Mouse (Mus musculus): ENCODE results near the gene Foxf1. TPM values are rescaled to one million over a fixed set of nuclear protein-coding genes. Genes with fewer than 3 reads are reported as not detected.

The Foxf1 gene
- total RNA-seq (2021), result under 1 TPM; 0.67 to 0.98 TPM
- long read RNA-seq, experiment 1, partial matches to known transcripts, result 0 of 3 reads
- long read RNA-seq, experiment 1, other reads (novel, unspliced or antisense), result 0 of 3 reads
- long read RNA-seq, experiment 2, partial matches to known transcripts, result 0 of 3 reads
- long read RNA-seq, experiment 2, other reads (novel, unspliced or antisense), result 0 of 3 reads

DNA sequence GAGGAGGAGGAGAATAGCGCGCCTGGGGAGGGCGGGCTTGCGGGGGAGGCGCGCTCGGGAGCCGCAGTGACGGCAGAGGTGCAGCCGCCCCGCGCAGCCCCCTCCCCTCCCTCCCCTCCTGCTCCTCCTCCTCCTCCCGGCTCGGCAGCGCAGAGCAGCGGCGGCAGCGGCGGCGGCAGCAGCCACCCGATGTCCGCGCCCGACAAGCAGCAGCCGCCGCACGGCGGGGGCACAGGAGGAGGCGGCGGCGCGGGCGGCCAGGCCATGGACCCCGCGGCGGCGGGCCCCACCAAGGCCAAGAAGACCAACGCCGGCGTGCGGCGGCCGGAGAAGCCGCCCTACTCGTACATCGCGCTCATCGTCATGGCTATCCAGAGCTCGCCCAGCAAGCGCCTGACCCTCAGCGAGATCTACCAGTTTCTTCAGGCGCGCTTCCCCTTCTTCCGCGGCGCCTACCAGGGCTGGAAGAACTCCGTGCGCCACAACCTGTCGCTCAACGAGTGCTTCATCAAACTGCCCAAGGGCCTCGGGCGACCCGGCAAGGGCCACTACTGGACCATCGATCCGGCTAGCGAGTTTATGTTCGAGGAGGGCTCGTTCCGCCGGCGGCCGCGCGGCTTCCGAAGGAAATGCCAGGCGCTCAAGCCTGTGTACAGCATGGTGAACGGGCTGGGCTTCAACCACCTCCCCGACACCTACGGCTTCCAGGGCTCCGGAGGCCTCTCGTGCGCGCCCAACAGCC is at the start of gene Foxf1:
Gene Foxf1 (plus strand): TSS at position 177 of the 742 bp plus-strand sequence.
- no peak for DNase-seq (ENCODE audit: low spot score in 2 of 2)

DNA sequence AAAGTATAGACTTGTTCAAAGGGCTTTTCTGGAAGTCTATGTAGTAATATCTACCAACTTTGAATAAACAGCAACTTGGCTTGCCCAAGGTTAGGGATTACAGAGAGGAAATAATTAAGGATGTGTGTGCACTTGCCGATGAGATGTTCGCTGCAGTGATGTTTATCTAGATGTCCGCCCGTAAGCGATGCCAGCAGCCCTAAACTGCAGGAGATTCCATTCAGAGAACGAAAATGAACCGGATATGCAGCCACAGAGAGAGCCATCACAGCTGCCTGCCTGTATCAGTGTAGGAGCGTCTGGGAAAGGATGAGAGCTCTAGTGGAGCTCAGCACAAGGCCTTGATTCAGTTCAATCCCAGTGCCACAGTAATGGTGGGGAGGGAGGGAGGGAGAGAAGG is 48.6 kb upstream of the Foxf1 start:
- no peak for DNase-seq (ENCODE audit: low spot score in 2 of 2)

DNA sequence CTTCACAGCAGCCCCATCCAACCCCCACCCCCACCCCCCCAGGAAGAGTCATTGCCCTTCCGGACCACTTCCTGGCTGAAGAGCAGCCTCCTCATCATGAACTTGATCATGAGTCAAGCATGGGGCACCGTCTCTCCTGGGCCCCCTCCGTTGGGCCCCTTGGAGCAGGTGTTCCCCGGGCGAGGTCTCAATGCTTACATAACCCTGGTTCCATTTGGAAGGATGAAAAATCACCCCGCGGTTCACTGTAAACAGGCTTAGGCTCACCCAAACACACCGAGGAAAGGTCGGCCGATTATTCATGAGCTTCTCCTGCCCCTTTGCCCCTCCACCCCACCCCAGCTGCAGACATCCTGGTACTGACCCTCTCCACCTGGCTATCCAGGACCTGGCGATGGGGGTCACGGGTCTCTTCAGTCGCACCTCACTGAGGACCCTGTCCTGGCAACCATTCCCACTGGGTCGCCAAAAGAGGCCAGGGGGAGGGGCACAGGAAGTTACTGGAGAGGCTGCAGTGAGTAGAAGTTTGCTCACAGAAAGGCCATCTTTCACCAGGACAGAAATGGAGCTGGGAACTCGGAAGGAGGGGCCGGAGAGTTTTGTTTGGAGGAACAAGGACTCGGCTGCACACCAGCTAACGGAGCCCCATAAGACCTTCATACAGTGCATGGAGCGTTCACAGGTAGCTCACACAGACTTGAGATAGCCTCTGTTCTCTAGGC is 40.3 kb upstream of the Foxf1 start:
- no peak for DNase-seq (ENCODE audit: low spot score in 2 of 2)

DNA sequence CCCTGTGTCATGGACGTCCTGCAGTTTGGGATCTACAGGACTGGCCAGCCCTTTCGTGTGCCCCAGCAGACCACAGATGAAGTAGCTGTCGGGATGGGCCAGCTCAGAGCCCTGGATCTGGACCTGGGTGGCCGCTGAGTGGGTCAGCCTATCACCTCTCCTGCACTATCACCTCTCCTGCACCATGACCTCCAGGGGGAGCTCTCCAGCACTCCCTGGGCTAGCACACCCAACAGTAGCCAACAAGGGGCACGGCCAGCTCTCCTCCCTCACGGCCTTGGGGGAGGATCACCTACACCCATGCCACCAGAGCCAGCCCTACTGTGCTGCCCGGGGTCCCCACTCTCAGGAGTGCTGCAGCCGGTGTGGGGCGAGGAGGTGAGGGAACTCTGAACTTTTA is 36.7 kb upstream of the Foxf1 start:
- no peak for DNase-seq (ENCODE audit: low spot score in 2 of 2)

DNA sequence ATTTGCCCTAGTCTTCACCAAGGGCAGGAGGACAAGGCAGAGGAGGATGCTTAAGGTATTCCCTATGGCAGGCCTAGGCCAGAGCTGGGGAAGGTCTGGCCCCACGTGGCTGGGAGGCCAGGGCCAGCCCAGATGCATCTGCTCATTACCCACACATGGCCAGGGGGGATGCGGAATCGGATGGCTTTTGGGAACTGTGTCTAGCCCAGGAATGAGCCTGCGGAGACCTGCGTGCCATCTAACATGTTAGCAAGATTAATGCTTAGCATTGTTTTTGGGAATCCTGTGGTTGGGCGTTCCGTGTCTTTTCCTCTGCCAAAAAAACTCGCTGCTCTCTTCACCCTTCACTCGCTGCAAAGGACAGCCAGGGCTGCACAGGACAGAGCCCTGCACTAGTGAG is 26.1 kb upstream of the Foxf1 start:
- no peak for DNase-seq (ENCODE audit: low spot score in 2 of 2)

DNA sequence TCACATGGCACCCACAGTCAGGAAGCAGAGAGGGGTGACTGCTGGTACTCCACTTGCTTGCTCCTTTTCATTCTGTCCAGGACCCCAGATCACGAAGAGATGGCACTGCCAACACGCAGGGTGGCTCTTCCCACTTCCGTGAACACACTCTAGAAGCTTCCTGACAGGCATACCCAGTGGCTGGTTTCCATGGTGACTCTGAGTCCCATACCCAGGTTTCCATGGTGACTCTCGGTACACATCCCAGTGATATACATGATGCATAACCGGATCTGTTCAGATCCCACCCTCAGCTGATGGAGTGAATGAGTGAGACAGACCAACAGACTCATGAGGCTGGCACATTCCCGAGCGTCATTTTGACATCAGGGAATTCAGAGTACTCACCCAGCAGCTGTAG is 25.1 kb upstream of the Foxf1 start:
- peak in 1 of 2 experiments; percentile 8 for DNase-seq (ENCODE audit: low spot score in 2 of 2)

DNA sequence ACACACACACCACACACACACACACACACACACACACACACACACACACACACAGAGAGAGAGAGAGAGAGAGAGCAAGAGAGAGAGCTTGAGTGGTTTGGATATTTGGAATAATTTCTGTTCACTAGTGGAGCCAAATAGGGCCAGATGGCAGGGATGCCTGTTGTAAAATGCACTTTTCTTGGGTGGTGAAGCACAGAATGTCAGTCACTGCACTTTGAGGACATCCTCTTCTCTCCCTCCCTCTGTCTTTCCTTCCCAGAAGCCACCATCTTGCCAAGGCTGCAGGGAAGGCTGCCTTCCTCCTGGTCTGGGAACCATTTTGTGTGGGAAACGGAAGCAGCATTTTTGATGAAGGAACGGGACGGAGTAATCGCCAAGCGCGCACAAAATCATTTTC is 21.7 kb upstream of the Foxf1 start:
- no peak for DNase-seq (ENCODE audit: low spot score in 2 of 2)

DNA sequence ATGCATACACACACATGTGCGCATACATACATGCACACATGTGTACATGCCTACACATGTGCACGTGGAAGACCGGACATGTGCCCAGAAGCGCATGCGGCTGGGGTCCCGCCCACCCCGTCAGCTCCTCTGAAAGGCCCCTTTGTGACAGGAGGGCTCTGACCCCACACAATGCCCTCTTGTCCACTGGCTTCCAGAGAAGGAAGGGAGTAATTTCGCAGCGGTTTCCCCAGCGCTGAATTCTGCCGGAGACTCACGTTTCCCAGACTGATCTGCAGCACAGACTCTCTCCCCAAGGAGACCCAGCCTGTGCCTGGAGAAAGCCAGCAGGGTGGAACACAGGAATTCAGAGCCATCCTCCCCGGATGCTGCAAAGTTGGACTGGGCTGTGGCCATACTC is 20.5 kb upstream of the Foxf1 start:
- DNase-seq (ENCODE audit: low spot score in 2 of 2), result no peak

DNA sequence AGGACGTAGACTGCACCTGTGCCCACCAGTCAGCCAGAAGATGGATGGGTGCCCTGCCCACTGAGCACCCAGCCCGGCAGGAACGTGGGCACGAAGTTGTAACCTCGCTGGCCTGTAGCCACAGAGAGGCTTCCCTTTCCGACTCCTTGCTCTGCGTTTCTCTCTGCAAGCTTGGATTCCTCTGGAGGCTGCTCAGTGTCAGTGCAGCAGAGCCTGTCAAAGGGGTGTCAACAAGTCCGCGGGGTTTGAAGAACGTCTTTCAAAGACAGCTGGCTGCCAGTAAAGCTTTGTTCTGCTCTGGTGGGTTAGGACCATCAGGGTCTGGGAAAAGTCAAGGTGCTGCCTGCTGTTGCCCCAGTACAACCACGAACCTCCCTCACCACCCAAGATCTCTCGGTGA is 12.7 kb upstream of the Foxf1 start:
- DNase-seq (ENCODE audit: low spot score in 2 of 2), result no peak

DNA sequence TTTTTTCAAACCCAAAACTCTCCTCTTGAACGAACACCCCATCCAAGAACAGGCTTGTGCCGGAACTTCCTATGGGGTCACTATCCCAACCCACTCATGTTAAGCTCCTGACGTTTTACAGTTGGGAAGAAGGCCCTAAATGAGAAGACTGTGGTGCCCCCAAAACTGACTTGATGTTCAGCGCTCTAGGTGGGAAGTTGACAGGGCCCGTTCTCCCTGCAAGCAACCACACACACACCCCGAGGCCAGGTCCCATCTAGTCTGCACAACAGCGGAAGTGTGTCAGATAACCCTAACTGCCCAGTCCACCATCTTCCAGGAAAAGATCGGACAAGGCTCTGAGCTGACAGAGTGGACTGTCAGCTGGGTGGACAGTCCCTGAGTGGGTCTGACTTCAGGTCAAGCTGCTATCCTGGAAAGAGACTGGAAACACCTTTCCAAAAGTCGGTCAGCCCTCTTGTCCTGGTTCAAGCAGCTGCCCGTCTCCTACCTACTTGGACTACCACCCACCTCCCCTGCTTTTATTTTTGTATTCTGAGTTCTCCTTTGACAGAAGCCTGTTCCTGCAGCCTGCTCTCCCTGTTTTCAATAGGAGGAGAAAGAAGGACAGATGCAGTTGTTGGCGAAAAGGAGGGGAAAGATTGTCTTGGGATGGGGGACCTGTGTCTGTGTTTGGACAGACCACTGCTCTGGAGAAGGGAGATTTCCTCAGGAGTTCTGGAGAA is 11.6 kb upstream of the Foxf1 start:
- no peak for DNase-seq (ENCODE audit: low spot score in 2 of 2)

DNA sequence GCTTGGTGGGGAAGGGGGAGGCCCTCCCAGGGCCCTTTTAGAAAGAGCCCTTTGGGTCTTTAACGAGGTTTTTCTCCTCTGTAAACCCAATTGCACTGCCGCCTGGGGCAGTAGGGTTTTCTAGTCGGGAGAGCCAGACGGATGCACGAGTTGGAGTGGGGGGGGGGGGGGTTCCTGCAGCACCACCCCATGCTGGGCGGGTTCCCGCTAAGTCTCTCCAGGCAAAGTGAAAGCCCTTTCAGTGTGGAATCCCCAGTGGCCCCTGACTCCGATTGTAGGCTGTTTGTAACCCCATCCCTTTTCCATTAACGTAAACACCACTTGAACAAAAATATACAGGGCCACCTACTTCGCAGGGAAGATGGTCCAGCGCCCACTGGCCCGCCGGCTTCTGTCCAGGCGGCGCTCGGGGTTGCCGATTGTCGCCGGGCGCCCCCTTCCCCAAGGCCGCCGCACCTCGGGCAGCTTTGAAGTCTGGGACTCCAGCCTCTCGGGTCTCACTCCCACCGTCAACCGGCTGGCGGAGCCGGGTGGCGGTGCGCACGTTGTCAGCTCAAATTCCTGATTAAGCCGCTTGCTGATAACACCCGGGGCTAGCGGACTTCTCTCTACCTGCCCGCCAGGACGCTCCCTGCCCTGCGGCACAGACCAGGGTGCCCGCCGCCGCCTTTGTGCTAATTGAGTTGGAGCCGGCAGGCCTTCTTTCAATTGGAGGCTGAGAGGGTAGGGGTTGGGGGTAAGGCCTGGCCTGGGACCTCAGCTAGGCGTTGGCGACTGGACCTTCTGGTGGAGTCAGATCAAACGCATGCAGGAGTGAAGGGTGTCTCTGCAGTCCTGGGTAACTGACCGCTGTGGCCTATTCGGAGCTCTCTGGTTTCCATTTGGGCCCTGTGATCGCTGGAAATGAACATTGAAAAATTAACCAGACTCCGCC is 10.7 kb upstream of the Foxf1 start:
- no peak for DNase-seq (ENCODE audit: low spot score in 2 of 2)

DNA sequence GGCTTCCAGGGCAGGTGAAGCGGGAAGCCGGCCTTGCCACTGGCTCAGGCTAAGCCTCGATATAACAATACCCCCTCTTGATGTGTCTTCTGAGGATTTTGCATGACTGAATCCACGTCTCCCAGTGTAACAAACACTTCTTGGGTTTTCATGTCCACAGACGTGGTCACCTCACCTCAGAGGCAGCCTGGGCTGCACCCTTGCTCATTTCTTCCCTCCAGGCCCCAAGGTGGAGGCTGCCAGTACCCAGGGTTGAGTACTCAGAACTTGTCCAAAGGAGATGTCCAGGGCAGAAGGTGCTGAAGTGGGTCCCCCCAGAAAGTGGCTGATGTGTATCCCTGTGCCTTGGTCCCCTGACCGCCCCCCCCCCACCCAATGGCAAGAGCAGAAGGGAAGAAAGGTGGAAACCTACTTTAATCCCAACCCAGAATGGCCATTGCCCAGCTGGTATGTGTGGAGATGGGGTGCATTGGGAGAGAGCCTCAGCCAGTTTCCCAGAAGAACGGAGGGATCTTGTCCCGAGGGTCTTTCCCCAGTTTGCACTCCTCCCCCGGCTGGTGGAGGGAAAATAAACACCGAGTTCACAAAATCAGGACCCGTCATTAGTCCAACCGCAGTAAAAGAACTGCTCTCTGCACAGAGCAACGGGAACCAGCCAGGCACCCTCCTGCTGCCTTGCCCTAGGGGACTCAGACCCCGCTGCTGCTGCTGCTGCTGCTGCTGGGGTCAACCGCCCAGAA is 9.9 kb upstream of the Foxf1 start:
- no peak for DNase-seq (ENCODE audit: low spot score in 2 of 2)

DNA sequence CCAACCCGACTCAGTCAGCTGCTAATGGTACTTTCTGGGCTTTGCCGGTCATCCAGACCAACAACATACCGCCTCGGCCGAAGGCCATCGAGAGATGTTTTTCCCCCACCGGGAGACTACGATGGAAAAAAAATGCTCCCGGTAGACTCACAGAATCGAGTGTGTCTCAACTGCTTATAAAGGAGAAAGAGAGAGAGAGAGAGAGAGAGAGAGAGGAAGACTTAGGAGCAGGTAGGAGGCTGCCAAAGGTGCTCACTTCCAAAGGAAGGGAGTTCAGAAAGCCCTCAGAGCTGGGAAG is 9.4 kb upstream of the Foxf1 start:
- DNase-seq (ENCODE audit: low spot score in 2 of 2), result no peak

DNA sequence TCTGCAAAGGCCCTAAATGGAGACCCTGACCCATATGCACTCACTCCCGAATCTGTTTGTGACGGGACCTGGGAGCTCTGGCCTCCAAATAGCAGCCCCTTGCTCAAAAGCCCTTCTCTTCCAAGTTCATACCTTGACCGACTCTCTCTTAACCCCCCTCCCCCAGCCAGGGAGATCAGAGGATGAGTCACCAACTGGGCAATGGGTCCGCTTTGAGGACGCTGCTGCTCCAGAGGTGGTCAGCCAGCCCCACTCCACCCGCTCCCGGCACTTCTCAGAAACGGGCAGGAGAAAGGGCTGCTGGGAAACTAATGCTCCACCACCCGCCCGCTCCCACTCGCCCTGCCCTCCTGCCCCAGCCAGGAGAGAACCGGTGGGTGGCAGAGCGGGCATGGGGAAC is 8.2 kb upstream of the Foxf1 start:
- no peak for DNase-seq (ENCODE audit: low spot score in 2 of 2)

DNA sequence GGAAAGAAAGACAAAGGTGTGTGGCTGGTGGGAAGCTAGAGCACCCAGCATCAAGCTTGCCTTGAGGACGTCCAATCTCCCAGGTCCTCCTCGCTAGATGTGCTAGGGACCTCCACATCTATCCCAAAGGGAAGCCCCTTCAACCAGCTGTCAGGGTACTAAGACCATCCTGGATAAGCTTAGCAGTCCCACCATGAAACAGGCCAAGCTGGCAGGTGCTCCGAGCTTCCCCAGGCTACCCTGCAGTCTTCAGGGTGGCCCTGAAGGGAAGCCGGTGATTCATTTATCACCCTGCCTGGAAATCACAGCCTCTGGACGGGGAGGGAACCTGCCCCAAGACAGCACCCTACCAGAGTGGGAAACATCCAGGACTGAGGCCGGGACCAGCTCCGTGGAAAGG is 7.6 kb upstream of the Foxf1 start:
- no peak for DNase-seq (ENCODE audit: low spot score in 2 of 2)

DNA sequence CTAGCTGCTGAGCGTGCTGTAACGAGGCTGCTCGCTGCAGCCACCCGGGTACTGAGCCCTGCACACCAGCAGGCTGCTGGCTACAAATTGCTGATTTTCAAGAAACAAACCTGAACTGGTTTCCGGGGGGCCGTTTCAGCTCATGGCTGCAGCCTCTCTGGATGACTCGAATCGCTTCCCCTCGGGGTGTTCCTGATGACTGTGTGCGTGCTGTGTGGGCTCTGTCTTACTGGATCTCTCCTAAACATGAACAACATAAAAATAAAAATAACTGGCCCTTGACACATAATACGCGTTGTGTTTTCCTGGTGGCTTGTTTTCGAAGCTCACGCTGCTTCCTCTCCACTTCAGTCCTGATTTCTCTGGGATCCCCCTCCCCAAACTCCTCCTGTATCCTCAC is 5.5 kb upstream of the Foxf1 start:
- DNase-seq (ENCODE audit: low spot score in 2 of 2), result no peak

DNA sequence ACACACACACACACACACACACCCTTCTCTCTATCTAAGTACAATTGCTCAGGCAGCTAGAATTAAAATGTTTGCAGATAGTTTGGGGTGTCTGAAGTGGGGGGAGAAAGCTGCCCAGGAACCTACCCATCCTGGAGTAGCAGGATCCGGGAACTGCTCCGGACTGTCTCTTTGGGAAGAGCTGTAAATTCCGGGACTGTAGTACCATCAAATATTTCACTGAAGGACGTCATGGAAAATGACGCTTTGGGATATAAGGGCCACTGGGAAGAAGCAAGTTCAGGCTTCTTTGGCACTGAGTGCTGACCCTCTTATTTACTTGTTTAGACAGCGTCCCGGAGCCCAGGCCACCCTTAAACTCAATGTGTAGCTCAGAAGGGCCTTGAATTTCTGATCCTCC is 5.0 kb upstream of the Foxf1 start:
- no peak for DNase-seq (ENCODE audit: low spot score in 2 of 2)

DNA sequence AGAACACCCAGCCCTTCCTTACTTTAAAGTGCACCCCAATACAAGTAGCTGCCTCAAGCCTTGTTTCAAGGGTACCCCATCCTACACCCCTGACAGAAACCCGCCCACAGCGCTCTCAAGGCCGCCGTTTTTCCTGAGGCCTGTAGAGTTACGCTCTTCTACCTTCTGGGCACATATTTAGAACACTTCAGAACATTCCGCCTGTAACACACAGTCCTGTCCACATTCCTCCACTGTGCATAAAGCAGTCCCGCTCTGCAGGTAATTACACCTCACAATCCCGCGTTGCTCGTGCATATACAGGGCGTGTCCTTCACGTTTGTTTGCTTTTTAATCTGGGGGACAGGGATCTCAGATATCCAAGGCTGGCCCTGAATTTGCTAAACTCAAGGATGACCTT is 4.2 kb upstream of the Foxf1 start:
- no peak for DNase-seq (ENCODE audit: low spot score in 2 of 2)

DNA sequence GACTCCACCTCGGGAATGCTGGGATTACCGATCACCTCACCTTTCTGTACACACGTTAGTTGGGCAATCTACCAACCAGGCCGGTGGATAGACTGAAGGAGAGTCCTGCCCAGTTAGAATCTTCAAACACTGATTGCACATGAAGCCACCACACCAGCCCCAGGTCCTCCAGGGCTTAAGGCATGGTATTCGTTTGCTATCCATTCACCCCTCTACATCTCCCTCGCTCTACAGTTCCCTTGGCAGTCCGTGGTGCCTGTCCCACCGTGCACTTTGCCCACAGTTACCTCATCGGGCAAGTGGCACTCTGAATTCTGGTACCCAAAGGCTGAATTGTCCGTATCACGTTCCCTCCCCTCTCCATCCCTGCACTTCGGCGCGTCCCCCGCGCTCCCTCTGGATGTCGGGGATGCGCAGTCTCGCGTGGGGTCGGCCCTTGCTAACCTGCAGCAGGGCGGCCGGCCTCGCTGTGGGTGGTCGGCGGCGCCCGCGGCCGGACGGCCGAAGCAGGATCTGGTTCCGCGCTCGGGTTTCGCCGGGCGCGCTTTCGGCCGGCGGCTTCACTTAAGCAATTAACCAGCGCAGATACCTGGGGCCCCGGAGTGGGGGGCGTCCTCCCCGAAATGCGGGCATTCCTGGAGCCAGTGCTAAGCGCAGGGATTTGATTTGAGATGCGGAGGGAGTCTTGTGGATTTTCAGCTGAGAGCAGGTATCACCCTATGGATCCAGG is 3.7 kb upstream of the Foxf1 start:
- no peak for DNase-seq (ENCODE audit: low spot score in 2 of 2)

DNA sequence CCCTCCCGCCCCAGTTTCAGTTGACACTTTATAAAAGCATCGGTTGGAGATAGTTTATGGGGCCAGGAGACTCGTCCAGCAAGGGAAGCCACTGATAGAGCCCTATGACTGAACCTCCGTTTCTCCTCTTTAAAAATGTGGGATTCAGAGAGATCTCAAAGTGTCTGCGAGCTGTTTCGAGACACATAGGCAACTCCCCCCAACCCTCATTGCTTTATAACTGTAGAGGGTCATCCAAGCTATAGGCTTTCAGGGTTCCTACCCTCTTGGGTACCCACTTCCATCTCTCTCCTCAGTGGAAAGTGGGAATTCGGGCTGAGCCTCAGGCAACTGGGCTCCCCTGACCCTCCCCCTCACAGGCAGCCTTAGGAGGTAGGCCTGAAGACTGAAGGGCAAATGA is 2.8 kb upstream of the Foxf1 start:
- no peak for DNase-seq (ENCODE audit: low spot score in 2 of 2)
